Mouse (Mus musculus): ENCODE data around the gene Gm45062.
A peak's percentile ranks its signal among the peaks of the same experiment; 100 is the strongest.

Gm45062 gene

GRCm38 (mm10) chr6:8619582-8620350 lies 360.5 kb downstream of the Gm45062 start:
- DNase-seq (ENCODE audit: low spot score in 2 of 2) = no peak

DNA sequence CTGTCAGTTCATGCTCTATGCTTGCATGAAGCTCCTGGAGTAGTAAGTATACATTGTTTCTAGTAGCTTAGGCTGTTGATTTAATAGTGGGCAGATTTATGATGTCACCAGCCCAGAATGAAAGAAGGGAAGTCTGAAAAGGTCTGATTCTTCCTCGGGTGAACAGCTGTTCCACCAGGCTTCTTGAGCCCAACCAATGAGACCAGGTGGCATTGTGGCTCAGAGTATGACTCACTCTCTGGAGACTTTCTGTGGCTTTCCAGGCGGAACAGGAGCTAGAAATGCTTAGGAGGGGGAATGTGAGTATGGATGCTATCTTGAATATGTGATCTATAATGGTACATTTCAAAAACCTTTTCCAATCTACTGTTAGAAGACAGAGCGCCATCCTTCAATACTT lies 363.8 kb downstream of the Gm45062 start:
- no peak for DNase-seq (ENCODE audit: low spot score in 2 of 2)

- DNase-seq (ENCODE audit: low spot score in 2 of 2) = no peak
Observed at GRCm38 (mm10) chr6:8628226-8628625, 369.0 kb downstream of the Gm45062 start.

DNA sequence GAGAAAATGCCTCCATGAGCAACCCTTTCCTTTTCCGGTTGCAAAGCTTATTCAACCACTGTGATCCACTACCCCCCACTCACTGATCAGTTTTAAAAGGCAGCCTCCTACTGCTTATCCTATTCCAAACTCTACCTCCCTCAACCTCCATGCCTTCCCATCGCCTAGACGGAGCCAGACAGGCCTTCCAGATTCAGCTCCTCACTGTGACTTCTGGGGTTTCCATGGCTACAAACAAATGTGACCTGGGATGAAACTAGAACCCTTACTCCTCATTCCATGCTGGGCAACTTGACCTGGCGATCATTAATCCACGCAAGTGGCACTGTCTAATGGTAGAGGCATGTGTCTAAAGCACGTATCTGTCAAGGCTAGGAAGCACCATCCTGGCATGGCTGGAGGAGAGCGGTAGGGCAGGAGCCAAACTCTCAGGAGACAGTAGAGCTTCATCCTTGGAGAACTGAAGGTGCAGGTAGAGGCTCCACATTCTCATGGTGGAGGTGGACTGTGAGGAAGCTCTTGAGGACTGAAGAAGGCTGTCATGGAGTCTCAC lies 369.5 kb downstream of the Gm45062 start:
- no peak for DNase-seq (ENCODE audit: low spot score in 2 of 2)

DNA sequence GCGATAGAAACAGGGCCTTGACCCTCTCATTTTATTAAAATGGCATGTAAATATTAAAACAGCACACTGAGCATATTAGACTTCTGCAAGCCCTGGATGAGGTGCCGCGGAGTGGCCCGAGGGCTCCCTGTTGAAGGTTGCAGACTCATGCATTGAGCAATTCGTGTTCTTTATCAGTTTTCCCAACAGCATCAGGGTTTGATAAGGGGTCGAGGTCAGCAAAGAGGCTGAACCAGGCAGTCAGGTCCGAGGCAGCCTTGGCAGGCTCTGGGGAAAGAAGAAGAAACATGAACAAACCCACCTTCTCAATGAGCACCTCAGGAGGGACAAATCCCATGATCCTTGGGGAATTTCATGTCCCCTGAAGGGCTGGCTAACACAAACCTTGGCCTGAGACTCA lies 371.3 kb downstream of the Gm45062 start:
- no peak for DNase-seq (ENCODE audit: low spot score in 2 of 2)

- no peak for DNase-seq (ENCODE audit: low spot score in 2 of 2)
Observed at GRCm38 (mm10) chr6:8631362-8631761, 372.1 kb downstream of the Gm45062 start.

DNA sequence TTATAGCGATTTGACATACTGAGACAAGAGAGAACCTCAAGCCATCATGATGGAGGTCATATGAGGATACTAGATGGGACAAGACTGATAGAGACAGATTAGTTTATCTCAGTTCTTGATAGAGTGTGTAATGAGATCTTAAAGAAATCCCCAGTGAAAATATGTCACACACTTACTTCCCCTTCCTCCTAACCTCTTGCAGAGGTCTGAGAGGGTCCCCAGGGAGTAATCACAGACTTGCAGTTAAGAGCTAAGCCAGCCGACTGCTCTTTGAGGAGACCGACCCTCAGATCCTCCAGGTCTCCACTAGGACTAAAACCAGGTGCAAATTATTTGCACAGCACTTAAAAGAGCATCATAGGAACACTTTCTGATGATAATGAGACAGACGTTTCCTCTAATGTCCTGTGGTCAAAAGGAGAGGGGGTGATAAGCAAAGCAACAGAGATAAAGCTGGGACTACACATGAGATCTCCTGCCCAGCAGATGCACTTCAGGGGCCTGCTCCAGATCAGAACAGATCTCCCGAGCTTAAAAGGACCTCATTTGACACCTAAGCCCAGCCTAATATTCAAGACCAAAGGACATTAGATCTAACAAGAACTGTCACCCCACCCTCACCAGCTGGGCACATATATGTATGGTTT lies 372.9 kb downstream of the Gm45062 start:
- DNase-seq (ENCODE audit: low spot score in 2 of 2) = peak in 1 of 2 experiments; percentile 38

GRCm38 (mm10) chr6:8632701-8633100 lies 373.5 kb downstream of the Gm45062 start:
- DNase-seq (ENCODE audit: low spot score in 2 of 2) = no peak

- no peak for DNase-seq (ENCODE audit: low spot score in 2 of 2)
Observed at GRCm38 (mm10) chr6:8638122-8638521, 378.9 kb downstream of the Gm45062 start.

DNA sequence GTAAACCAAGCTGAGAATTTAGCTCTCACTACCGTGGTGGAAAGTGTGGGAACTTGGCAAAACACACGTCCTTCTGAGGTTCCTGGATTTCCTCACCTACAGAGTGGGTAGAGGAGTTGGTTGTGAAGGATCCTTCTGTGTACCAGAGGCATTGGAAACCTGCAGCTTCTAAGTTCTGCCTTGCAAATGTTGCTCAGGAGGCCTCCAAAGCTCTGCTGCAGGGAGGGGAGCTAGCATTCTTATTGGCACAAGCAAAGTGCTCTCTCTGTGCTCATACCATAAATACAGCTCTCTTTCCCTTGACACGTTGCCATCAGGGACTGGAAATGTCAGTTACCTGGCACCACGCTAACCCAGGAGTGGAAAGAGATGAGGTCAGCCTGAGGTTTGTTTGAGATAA lies 379.6 kb downstream of the Gm45062 start:
- no peak for DNase-seq (ENCODE audit: low spot score in 2 of 2)

DNA sequence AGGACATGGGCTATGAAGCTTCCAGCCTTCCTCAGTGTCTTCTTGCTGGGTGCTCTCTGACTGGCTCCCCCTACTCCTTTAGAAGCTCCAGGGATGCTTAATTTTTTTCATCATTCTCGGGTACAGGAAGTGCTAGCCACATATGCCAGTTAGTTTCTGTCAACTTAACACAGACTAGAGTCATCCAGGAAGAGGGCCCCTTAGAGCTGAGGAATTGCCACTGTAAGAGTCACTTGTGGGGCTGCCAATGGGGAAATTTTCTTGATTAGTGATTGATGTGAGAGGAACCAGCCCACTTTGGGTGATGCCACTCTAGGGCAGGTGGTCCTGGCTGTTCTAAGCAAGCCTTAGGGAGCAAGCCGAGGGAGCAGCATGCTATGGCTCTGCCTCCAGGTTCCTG lies 380.3 kb downstream of the Gm45062 start:
- DNase-seq (ENCODE audit: low spot score in 2 of 2) = no peak

DNA sequence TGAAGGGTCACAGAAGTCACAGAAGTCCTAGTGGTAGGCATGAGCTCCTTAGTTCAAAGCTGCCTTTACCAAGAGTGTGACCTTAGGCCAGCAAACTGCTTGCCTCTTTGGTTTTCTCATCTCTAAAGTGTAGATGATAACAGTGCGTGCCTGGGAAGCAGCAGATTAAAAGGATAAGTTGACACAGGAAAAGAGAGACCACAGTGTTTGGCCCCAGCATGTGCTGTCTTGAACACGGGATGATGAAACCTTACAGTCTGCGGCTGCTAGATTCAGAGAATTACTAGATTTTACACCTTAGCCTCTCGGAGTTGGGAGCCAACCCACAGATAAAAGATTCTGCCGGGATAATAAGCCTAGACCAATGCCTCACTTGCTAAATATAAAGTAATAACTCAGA lies 381.6 kb downstream of the Gm45062 start:
- DNase-seq (ENCODE audit: low spot score in 2 of 2) = no peak

GRCm38 (mm10) chr6:8644703-8645102 lies 385.5 kb downstream of the Gm45062 start:
- no peak for DNase-seq (ENCODE audit: low spot score in 2 of 2)

DNA sequence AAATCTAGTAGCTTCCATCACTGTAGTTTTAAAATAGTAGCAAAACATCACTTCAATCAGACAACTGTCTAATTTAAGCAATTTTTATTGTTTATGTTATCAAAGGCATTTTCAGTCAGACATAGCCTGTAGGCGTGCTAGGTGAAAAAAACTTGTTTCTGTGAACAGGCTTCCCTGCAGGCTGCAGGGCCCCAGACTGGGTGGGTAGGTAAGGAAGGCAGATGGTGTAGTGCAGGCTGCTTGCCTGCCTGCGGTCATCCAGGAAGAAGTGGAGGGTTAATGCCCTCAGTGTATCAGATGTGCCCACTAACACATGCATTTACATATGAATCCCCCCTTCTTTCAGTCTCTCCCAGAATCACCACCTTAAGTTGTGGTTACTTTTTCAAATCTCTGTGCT lies 386.5 kb downstream of the Gm45062 start:
- DNase-seq (ENCODE audit: low spot score in 2 of 2) = no peak

Data from spleen, postnatal 10 days (tissue).